Mouse (Mus musculus) lung, adult 2 months (tissue): Measurements from ENCODE around the gene Ildr1.

Experiments used
- CTCF ChIP-seq: fragments of 200-500 bp; IDR thresholded peaks from 2 replicates; pipeline ENCODE4 v1.5.1; 2011; ENCODE audit warnings: mild to moderate bottlenecking, low read length, control low read depth; ENCODE audit not compliant: insufficient read depth
- POLR2A ChIP-seq: fragments of 200-500 bp; IDR thresholded peaks from 2 replicates; pipeline ENCODE4 v1.6.1; 2011; ENCODE audit warnings: low read depth, mild to moderate bottlenecking, control low read depth, low read length, borderline replicate concordance; ENCODE audit errors: extremely low read depth

- TF ChIP-seq POLR2A (no peak), CTCF (0 out of 2 replicates have a peak, but pooled peaks have one; percentile 13)
These were observed 26.6 kb downstream of the Ildr1 start for GRCm38 (mm10) chr16:36720194-36721055.
